In genomic region chr16:10989896-10990295, GRCm38 (mm10) we compare ENCODE assay signal across 10 mouse cellular contexts.
DNase-seq lines count a peak whose midpoint lies in the region; ATAC-seq and TF ChIP-seq lines count a peak whose summit lies in the region.
"Had no signal": no experiment of that assay in that cellular context is flagged by ENCODE, and none has a peak within 500 bp of the region (broad histone marks: within the 10 kb centered on the region; RNA-seq: fewer than 3 reads in every experiment).

No protein-coding gene starts in this region.

- WGBS in lung, adult 2 months, result 88% methylated on average over 4 of the region's 4 CpGs

- no peak for DNase-seq in gastrocnemius, adult 2 months
- no peak for DNase-seq in gastrocnemius, adult 8-10 months (ENCODE audit: low spot score in 2 of 2)
- DNase-seq in lung, adult 2 months, result no peak
- no peak for DNase-seq in lung, postnatal 25 days (ENCODE audit: low spot score)
- peak; percentile 45 to 55 for DNase-seq in natural killer cell, adult 2 months (ENCODE audit: low spot score in 2 of 2)
- DNase-seq in adrenal gland, postnatal 10 days, result no peak

- ATAC-seq in megakaryocyte-erythroid progenitor cell, adult 5-6 weeks (replicated peaks; ENCODE audit: low FRiP score, low TSS enrichment, poor library complexity, severe bottlenecking), result no peak

- H3K4me3 ChIP-seq in gastrocnemius, adult 2 months, result no peak overlapping the region
- no peak overlapping the region for H3K4me3 ChIP-seq in lung, adult 2 months (replicated peaks; ENCODE audit: extremely low read depth, low read depth, low read length)
- peak overlapping the region; percentile 66; the same call in 1 of the 2 replicates for H3K4me3 ChIP-seq in bone marrow macrophage, adult 2 months (ENCODE audit: insufficient read depth, low read length)
- H3K4me3 ChIP-seq: forebrain, embryonic 12.5 days; neural tube, embryonic 13.5 days had no signal

- TF ChIP-seq CTCF in gastrocnemius, adult 2 months (IDR thresholded peaks at IDR 0.05), result peak; percentile 43; the same call in 1 of the 2 replicates
- TF ChIP-seq CTCF in lung, adult 2 months (IDR thresholded peaks at IDR 0.05; ENCODE audit: insufficient read depth, low read length), result peak; percentile 53
- peak; percentile 55 for TF ChIP-seq CTCF in bone marrow macrophage, adult 2 months (IDR thresholded peaks at IDR 0.05; ENCODE audit: low read depth, low read length)

- no peak for TF ChIP-seq POLR2A in lung, adult 2 months (IDR thresholded peaks at IDR 0.05; ENCODE audit: borderline replicate concordance, extremely low read depth, low read depth, low read length)
- TF ChIP-seq POLR2A in bone marrow macrophage, adult 2 months (IDR thresholded peaks at IDR 0.05; ENCODE audit: borderline replicate concordance, low read depth, low read length), result no peak

- H3K27ac ChIP-seq in gastrocnemius, adult 2 months, result no peak overlapping the region
- H3K27ac ChIP-seq in bone marrow macrophage, adult 2 months (ENCODE audit: insufficient read depth, low read depth, low read length), result 0 out of 2 replicates have a peak overlapping the region, but pooled peaks have one; percentile 11
- H3K27ac ChIP-seq: forebrain, embryonic 12.5 days; neural tube, embryonic 13.5 days had no signal

- H3K4me1 ChIP-seq in lung, adult 2 months (ENCODE audit: control insufficient read depth, insufficient read depth, low read length), result peaks cover 15% of the 10 kb centered on the region
- H3K4me1 ChIP-seq in bone marrow macrophage, adult 2 months (ENCODE audit: control insufficient read depth, insufficient read depth, low read length), result peaks cover 35% of the 10 kb centered on the region

- intact Hi-C loops in gastrocnemius, adult 2 months (cut with DNase I), result loop anchor here (5.0 kb wide), 1 partner anchor 42 kb away; no protein-coding TSS in a partner anchor

Comparison
In these comparisons a context has a peak if more than half of its experiments do, and no peak if none do; other contexts are left out.
1. DNase-seq: peak in natural killer cell, adult 2 months (2 of 2); none in gastrocnemius, adult 2 months (single experiment), gastrocnemius, adult 8-10 months (0 of 2), lung, adult 2 months (single experiment), lung, postnatal 25 days (single experiment) and adrenal gland, postnatal 10 days (single experiment).
2. Peak in every context shown above with its lines, with median percentiles within 50 percentile points of each other: CTCF ChIP-seq.